Mouse (Mus musculus): Measurements from ENCODE around the gene Rspry1. TPM values are rescaled to one million over a fixed set of nuclear protein-coding genes. Genes with fewer than 3 reads are reported as not detected.

Gene Rspry1
- polyA plus RNA-seq, 1 experiment from 2014 or later = 15.2 TPM

- 76% methylated on average over 2 of the region's 2 CpGs for WGBS
These were observed 63.0 kb downstream of the Rspry1 start for GRCm38 (mm10) chr8:94664722-94665121.

DNA sequence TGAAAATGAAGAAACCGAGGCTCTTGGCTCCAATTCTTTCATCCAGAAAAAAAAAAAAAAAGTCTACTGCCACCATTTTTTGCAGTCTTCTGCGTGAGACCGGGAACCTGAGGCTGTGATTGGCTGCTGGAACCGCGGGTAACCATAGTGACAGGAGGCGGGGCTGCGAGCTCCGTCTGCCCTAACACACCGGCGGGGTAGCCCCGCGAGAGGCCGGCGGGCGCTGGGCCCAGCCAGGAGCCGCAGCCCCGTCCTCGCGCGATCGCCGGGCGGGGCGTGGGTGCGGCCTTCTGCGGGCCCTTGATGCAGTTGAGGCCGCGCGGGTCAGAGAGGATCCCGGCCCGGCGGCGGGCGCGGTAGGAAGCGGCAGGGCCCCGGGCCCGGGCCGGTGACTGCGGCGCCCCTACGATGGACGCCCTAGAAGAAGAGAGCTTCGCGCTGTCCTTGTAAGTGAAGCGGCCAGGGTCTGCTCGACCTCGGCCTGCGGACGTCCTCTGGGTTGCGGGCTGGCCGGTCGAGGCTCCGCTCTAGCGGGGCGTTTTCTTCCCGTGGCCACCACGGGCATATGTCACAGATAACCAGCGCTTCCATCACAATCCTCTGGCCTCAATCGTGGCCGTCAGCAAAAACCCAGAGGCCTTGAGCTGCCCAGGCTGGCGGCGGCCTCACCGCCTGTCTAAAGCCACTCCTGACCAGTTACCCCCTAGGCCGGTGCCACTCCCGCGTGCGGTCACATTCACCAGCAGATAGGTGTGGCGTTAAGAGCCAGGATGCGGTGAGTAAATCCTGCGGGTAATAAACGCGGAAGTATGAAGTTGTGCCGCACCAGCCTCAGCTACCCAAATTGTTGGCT is 64.9 kb downstream of the Rspry1 start, which contains the start of gene Arl2bp:
TSS of gene Arl2bp (plus strand) at position 145 of the 853 bp plus-strand sequence.
- DNase-seq (ENCODE audit: low spot score) (peak; percentile 97), ATAC-seq (ENCODE audit: low FRiP score, low TSS enrichment) (peak; percentile 99)
- TF ChIP-seq EP300 (optimal IDR thresholded peaks at IDR 0.05) (no peak), CTCF (IDR thresholded peaks at IDR 0.05; ENCODE audit: low read depth) (no peak)
- H3K9ac ChIP-seq (ENCODE audit: low read length) = peak within 1 kb of the TSS; percentile 88
- peak within 1 kb of the TSS; percentile 66 for H3K4me3 ChIP-seq (ENCODE audit: low read depth, low read length)
- no peaks in the 10 kb centered on the region for H3K4me1 ChIP-seq (replicated peaks; ENCODE audit: control insufficient read depth, insufficient read depth)
- no peaks in the 10 kb centered on the region for H3K27me3 ChIP-seq (ENCODE audit: control insufficient read depth, insufficient read depth, low read length)
- H3K36me3 ChIP-seq (ENCODE audit: control insufficient read depth, insufficient read depth, low read length) = peaks cover 7% of the 10 kb centered on the region
- WGBS = under 1% methylated on average over 74 of the region's 74 CpGs
- H3K27ac ChIP-seq (replicated peaks) = peak within 1 kb of the TSS; percentile 90
- H3K4me2 ChIP-seq (replicated peaks; ENCODE audit: low read depth) = peak within 1 kb of the TSS; percentile 79
- H3K9me3 ChIP-seq (ENCODE audit: control insufficient read depth, low read length) = no peaks in the 10 kb centered on the region

More at GRCm38 (mm10) chr8:94664722-94665121, 63.0 kb downstream of the Rspry1 start:
- H3K27ac ChIP-seq (replicated peaks) = no peak overlapping the region
- H3K9ac ChIP-seq (ENCODE audit: low read length) = no peak overlapping the region
- no peak overlapping the region for H3K4me3 ChIP-seq (ENCODE audit: low read depth, low read length)
- H3K36me3 ChIP-seq (ENCODE audit: control insufficient read depth, insufficient read depth, low read length) = no peaks in the 10 kb centered on the region
- DNase-seq (ENCODE audit: low spot score) (no peak), ATAC-seq (ENCODE audit: low FRiP score, low TSS enrichment) (no peak)
- H3K9me3 ChIP-seq (ENCODE audit: control insufficient read depth, low read length) = no peaks in the 10 kb centered on the region
- H3K4me1 ChIP-seq (replicated peaks; ENCODE audit: control insufficient read depth, insufficient read depth) = no peaks in the 10 kb centered on the region
- TF ChIP-seq EP300 (optimal IDR thresholded peaks at IDR 0.05) (no peak), CTCF (IDR thresholded peaks at IDR 0.05; ENCODE audit: low read depth) (no peak)
- no peak overlapping the region for H3K4me2 ChIP-seq (replicated peaks; ENCODE audit: low read depth)
- no peaks in the 10 kb centered on the region for H3K27me3 ChIP-seq (ENCODE audit: control insufficient read depth, insufficient read depth, low read length)

GRCm38 (mm10) chr8:94674384-94674783 is 72.6 kb downstream of the Rspry1 start:
- DNase-seq (ENCODE audit: low spot score) = no peak
- Histone ChIP-seq H3K4me1 (replicated peaks; ENCODE audit: control insufficient read depth, insufficient read depth) (peaks cover 3% of the 10 kb centered on the region; the same call in 1 of the 2 replicates), H3K9me3 (ENCODE audit: control insufficient read depth, low read length) (no peaks in the 10 kb centered on the region), H3K36me3 (ENCODE audit: control insufficient read depth, insufficient read depth, low read length) (peaks cover 34% of the 10 kb centered on the region), H3K4me2 (replicated peaks; ENCODE audit: low read depth) (no peak overlapping the region), H3K4me3 (ENCODE audit: low read depth, low read length) (no peak overlapping the region), H3K9ac (ENCODE audit: low read length) (no peak overlapping the region), H3K27me3 (ENCODE audit: control insufficient read depth, insufficient read depth, low read length) (no peaks in the 10 kb centered on the region), H3K27ac (replicated peaks) (0 out of 2 replicates have a peak overlapping the region, but pooled peaks have one; percentile 18)
- no peak for ATAC-seq (ENCODE audit: low FRiP score, low TSS enrichment)
- TF ChIP-seq EP300 (optimal IDR thresholded peaks at IDR 0.05) = no peak
- TF ChIP-seq CTCF (IDR thresholded peaks at IDR 0.05; ENCODE audit: low read depth) = no peak
- WGBS = 63% methylated on average over 5 of the region's 5 CpGs

DNA sequence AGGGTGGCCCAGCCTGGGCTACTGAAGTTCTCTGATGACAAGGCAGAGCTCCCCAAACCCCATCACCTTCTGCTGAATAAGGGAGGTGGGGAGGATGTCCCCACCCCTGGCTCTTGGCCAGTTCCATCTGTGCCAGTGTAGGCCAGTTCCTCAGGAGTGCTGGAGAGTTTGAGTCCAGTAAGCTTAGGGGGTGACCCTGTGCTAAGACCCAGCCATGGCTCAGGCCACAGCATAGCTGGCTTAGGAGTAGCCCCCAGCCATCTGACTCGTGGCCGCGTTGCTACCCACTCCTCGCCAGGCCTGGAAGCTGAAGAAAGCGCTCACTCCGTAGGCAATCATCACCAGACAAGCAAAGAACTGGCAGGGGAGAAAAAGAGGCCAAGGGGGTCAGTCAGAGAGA is 74.2 kb downstream of the Rspry1 start:
- Histone ChIP-seq H3K4me3 (ENCODE audit: low read depth, low read length) (no peak overlapping the region), H3K27ac (replicated peaks) (0 out of 2 replicates have a peak overlapping the region, but pooled peaks have one; percentile 40), H3K36me3 (ENCODE audit: control insufficient read depth, insufficient read depth, low read length) (peaks cover 32% of the 10 kb centered on the region), H3K4me2 (replicated peaks; ENCODE audit: low read depth) (no peak overlapping the region), H3K27me3 (ENCODE audit: control insufficient read depth, insufficient read depth, low read length) (no peaks in the 10 kb centered on the region), H3K9ac (ENCODE audit: low read length) (no peak overlapping the region), H3K4me1 (replicated peaks; ENCODE audit: control insufficient read depth, insufficient read depth) (peaks cover 3% of the 10 kb centered on the region; the same call in 1 of the 2 replicates), H3K9me3 (ENCODE audit: control insufficient read depth, low read length) (no peaks in the 10 kb centered on the region)
- TF ChIP-seq EP300 (optimal IDR thresholded peaks at IDR 0.05) (no peak), CTCF (IDR thresholded peaks at IDR 0.05; ENCODE audit: low read depth) (no peak)
- ATAC-seq (ENCODE audit: low FRiP score, low TSS enrichment) = no peak
- WGBS = 85% methylated on average over 6 of the region's 6 CpGs
- DNase-seq (ENCODE audit: low spot score) = no peak

- Histone ChIP-seq H3K36me3 (ENCODE audit: control insufficient read depth, insufficient read depth, low read length) (peaks cover 11% of the 10 kb centered on the region; the same call in 1 of the 2 replicates), H3K9ac (ENCODE audit: low read length) (peak overlapping the region; percentile 38; the same call in 1 of the 2 replicates), H3K4me2 (replicated peaks; ENCODE audit: low read depth) (peak overlapping the region; percentile 32; the same call in 1 of the 2 replicates), H3K27me3 (ENCODE audit: control insufficient read depth, insufficient read depth, low read length) (no peaks in the 10 kb centered on the region), H3K27ac (replicated peaks) (peak overlapping the region; percentile 95), H3K4me3 (ENCODE audit: low read depth, low read length) (no peak overlapping the region), H3K9me3 (ENCODE audit: control insufficient read depth, low read length) (no peaks in the 10 kb centered on the region), H3K4me1 (replicated peaks; ENCODE audit: control insufficient read depth, insufficient read depth) (peaks cover 6% of the 10 kb centered on the region; the same call in 1 of the 2 replicates)
- TF ChIP-seq CTCF (IDR thresholded peaks at IDR 0.05; ENCODE audit: low read depth) (no peak), EP300 (optimal IDR thresholded peaks at IDR 0.05) (no peak)
- 12% methylated on average over 9 of the region's 9 CpGs for WGBS
- ATAC-seq (ENCODE audit: low FRiP score, low TSS enrichment) (peak; percentile 82), DNase-seq (ENCODE audit: low spot score) (peak; percentile 82)
These were observed 76.8 kb downstream of the Rspry1 start for GRCm38 (mm10) chr8:94678582-94678981.

Data from stomach, postnatal 0 days (tissue).